Mouse (Mus musculus) right cerebral cortex, postnatal 10 days (tissue): ENCODE data around the gene H2-D1.
"Not testable (repeated sequence)": the region's sequence is repeated elsewhere in the genome, so short reads cannot be mapped to it uniquely, and the experiment has no call there.

Source experiments
- DNase-seq, 2 experiments: peaks; one replicate each; pipeline ENCODE4 v3.0.0; 2021; ENCODE audit warnings: low spot score in 2 of 2

Gene H2-D1

GRCm38 (mm10) chr17:35304478-35304877 lies 41.9 kb downstream of the H2-D1 start:
- no peak for DNase-seq

GRCm38 (mm10) chr17:35304921-35305320 lies 42.4 kb downstream of the H2-D1 start:
- DNase-seq = not testable (repeated sequence)
